Mouse (Mus musculus): Measurements from ENCODE around the gene Gm28919. TPM values are rescaled to one million over a fixed set of nuclear protein-coding genes. Genes with fewer than 3 reads are reported as not detected.

Gene Gm28919
- not detected for total RNA-seq (2023)

DNA sequence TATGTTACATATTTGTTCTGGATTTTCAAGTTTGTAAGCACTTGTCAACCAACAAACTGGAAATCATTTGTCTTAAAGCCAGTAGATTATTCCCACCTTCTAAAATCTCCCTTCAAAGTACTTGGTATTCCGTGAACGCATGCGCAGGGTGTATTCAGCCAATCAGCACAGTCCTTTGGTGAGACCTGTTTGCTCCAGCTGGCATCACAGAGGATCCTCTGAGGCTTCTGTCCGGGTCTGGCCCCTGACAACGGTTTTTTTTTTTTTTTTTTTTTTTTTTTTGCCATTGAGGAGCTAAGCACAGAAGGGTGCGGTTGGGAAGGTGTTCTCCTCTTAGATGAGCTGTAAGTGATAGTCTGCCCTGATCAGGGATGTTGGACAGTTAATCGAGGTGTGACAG, at the start of gene Gm28919:
Gene Gm28919, plus strand, starts transcription at position 301 of the 400 bp plus-strand sequence.

Other genes with a start within 250 kb of the Gm28919 start
- gene Gm21719, start 99.3 kb downstream of the Gm28919 start, total RNA-seq (2023), result not detected